Mouse (Mus musculus): ENCODE data around the gene Cdkn3. TPM values are rescaled to one million over a fixed set of nuclear protein-coding genes. Genes with fewer than 3 reads are reported as not detected.
"Not testable (repeated sequence)": the region's sequence is repeated elsewhere in the genome, so short reads cannot be mapped to it uniquely, and the experiment has no call there.

The Cdkn3 gene
- polyA plus RNA-seq, 1 experiment, result 12.5 TPM

DNA sequence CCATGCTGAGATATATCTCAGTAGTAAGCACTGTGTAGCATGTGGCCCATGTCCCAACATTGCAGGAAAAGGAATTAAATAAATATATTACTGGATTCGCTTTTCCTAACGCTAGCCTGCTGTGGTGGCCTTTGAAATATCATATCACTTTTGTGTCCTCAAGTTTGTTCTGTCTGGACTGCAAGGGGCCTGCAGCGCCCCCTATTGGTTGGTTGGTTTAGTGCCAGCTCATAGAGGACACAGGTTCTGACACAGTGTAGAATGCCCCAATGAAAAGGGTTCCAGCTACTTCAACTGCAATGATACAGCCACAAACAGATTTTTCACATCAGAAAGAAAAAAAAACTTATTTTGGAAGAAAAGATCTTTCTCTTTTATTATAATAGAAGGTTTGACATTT is 34.6 kb upstream of the Cdkn3 start:
- Histone ChIP-seq H3K27me3 (ENCODE audit: control insufficient read depth, insufficient read depth, insufficient read length) (no peaks in the 10 kb centered on the region), H3K79me2 (ENCODE audit: control insufficient read depth, insufficient read depth) (no peaks in the 10 kb centered on the region), H3K4me3 (no peak overlapping the region), H3ac (ENCODE audit: control insufficient read depth, insufficient read length) (no peak overlapping the region), H3K4me2 (ENCODE audit: low read depth) (no peak overlapping the region), H3K36me3 (ENCODE audit: control insufficient read depth, insufficient read depth) (no peaks in the 10 kb centered on the region)
- TF ChIP-seq SRF (IDR thresholded peaks at IDR 0.05; ENCODE audit: control insufficient read depth, insufficient read length, low read depth), result no peak
- no peak for TF ChIP-seq USF1 (IDR thresholded peaks at IDR 0.05; ENCODE audit: low read depth)
- no peak for TF ChIP-seq MYOG (IDR thresholded peaks at IDR 0.05; ENCODE audit: control insufficient read depth in 1 of 3, insufficient read depth in 1 of 3, insufficient read length in 2 of 3, low read depth in 2 of 3)
- TF ChIP-seq REST (IDR thresholded peaks at IDR 0.05; ENCODE audit: insufficient read depth, insufficient read length), result no peak
- TF ChIP-seq TCF12 (IDR thresholded peaks at IDR 0.05; ENCODE audit: insufficient read depth, poor library complexity, severe bottlenecking), result no peak
- no peak for TF ChIP-seq MYOD1 (IDR thresholded peaks at IDR 0.05; ENCODE audit: control insufficient read depth in 1 of 3, insufficient read length in 2 of 3, low read depth in 2 of 3)
- TF ChIP-seq MAX (IDR thresholded peaks at IDR 0.05; ENCODE audit: low read depth), result no peak
- no peak for TF ChIP-seq E2F4 (IDR thresholded peaks at IDR 0.05; ENCODE audit: insufficient read depth)
- no peak for TF ChIP-seq TCF3 (IDR thresholded peaks at IDR 0.05; ENCODE audit: insufficient read length, low read depth)
- TF ChIP-seq POLR2A (IDR thresholded peaks at IDR 0.05; ENCODE audit: insufficient read length, low read depth), result no peak
- no peak for TF ChIP-seq POLR2AphosphoS2 (IDR thresholded peaks at IDR 0.05; ENCODE audit: insufficient read length, low read depth)
- no peak for TF ChIP-seq CEBPB (IDR thresholded peaks at IDR 0.05; ENCODE audit: insufficient read depth, poor library complexity, severe bottlenecking)

DNA sequence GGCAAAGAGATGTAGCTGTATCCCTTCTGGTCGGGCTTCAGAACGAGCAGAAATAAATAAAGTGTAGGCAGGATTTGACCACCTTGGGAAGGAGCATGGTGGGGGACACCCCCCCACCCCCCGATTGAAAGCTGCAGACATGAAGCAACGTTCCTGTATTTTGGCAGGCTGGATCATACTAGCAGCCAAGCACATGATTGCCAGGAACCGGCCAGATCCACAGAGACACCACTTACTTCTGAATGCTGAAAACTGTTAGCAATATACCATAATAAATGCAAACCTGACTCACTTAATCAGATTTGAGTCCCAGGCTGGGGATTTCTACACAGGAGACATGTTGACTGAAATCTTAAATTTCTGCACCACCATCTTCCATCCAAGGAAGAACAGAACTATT is 26.1 kb upstream of the Cdkn3 start:
- Histone ChIP-seq H3K36me3 (ENCODE audit: control insufficient read depth, insufficient read depth) (no peaks in the 10 kb centered on the region), H3ac (ENCODE audit: control insufficient read depth, insufficient read length) (no peak overlapping the region), H3K4me3 (no peak overlapping the region), H3K27me3 (ENCODE audit: control insufficient read depth, insufficient read depth, insufficient read length) (no peaks in the 10 kb centered on the region), H3K4me2 (ENCODE audit: low read depth) (no peak overlapping the region), H3K79me2 (ENCODE audit: control insufficient read depth, insufficient read depth) (no peaks in the 10 kb centered on the region)
- no peak for TF ChIP-seq POLR2AphosphoS2 (IDR thresholded peaks at IDR 0.05; ENCODE audit: insufficient read length, low read depth)
- no peak for TF ChIP-seq REST (IDR thresholded peaks at IDR 0.05; ENCODE audit: insufficient read depth, insufficient read length)
- no peak for TF ChIP-seq MAX (IDR thresholded peaks at IDR 0.05; ENCODE audit: low read depth)
- no peak for TF ChIP-seq TCF12 (IDR thresholded peaks at IDR 0.05; ENCODE audit: insufficient read depth, poor library complexity, severe bottlenecking)
- TF ChIP-seq E2F4 (IDR thresholded peaks at IDR 0.05; ENCODE audit: insufficient read depth), result no peak
- TF ChIP-seq MYOD1 (IDR thresholded peaks at IDR 0.05; ENCODE audit: control insufficient read depth in 1 of 3, insufficient read length in 2 of 3, low read depth in 2 of 3), result no peak
- no peak for TF ChIP-seq TCF3 (IDR thresholded peaks at IDR 0.05; ENCODE audit: insufficient read length, low read depth)
- TF ChIP-seq CEBPB (IDR thresholded peaks at IDR 0.05; ENCODE audit: insufficient read depth, poor library complexity, severe bottlenecking), result no peak
- no peak for TF ChIP-seq USF1 (IDR thresholded peaks at IDR 0.05; ENCODE audit: low read depth)
- no peak for TF ChIP-seq SRF (IDR thresholded peaks at IDR 0.05; ENCODE audit: control insufficient read depth, insufficient read length, low read depth)
- TF ChIP-seq MYOG (IDR thresholded peaks at IDR 0.05; ENCODE audit: control insufficient read depth in 1 of 3, insufficient read depth in 1 of 3, insufficient read length in 2 of 3, low read depth in 2 of 3), result no peak
- no peak for TF ChIP-seq POLR2A (IDR thresholded peaks at IDR 0.05; ENCODE audit: insufficient read length, low read depth)

DNA sequence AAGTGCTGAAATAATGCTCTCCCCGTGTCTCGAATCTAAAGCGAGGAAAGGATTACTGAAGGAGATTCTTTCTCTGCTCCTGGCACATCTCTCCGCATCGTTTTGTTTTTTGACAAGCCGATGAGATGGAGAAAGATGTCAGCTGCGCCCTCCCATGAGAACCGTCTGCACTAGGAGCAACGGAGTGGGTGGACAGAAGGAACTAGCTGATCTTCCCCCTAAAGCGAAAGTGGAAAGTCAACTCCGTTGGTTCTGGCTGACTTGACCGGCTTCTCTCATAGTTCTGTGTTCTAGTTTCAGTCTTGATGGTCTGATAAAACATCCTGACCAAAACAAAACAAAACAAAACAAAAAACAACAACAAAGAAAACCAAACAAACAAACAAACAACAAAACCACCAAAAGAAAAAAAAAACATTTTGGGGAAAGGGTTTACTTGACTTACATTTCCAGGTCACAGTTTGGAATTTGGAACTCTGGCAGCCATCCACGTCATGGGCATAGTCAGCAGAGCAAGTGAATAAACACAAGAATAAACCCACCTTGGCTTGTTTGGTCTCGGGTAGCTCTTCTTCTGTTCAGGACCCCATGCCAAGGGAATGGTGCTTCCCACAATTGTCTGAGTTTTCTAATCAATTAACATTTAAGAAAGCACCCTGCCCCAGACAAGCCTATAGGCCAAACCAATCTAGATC is 25.4 kb upstream of the Cdkn3 start:
- Histone ChIP-seq H3ac (ENCODE audit: control insufficient read depth, insufficient read length) (no peak overlapping the region), H3K4me2 (ENCODE audit: low read depth) (no peak overlapping the region), H3K4me3 (no peak overlapping the region), H3K36me3 (ENCODE audit: control insufficient read depth, insufficient read depth) (no peaks in the 10 kb centered on the region), H3K79me2 (ENCODE audit: control insufficient read depth, insufficient read depth) (no peaks in the 10 kb centered on the region), H3K27me3 (ENCODE audit: control insufficient read depth, insufficient read depth, insufficient read length) (no peaks in the 10 kb centered on the region)
- no peak for TF ChIP-seq POLR2AphosphoS2 (IDR thresholded peaks at IDR 0.05; ENCODE audit: insufficient read length, low read depth)
- no peak for TF ChIP-seq MYOD1 (IDR thresholded peaks at IDR 0.05; ENCODE audit: control insufficient read depth in 1 of 3, insufficient read length in 2 of 3, low read depth in 2 of 3)
- TF ChIP-seq MAX (IDR thresholded peaks at IDR 0.05; ENCODE audit: low read depth), result no peak
- no peak for TF ChIP-seq TCF12 (IDR thresholded peaks at IDR 0.05; ENCODE audit: insufficient read depth, poor library complexity, severe bottlenecking)
- no peak for TF ChIP-seq MYOG (IDR thresholded peaks at IDR 0.05; ENCODE audit: control insufficient read depth in 1 of 3, insufficient read depth in 1 of 3, insufficient read length in 2 of 3, low read depth in 2 of 3)
- TF ChIP-seq E2F4 (IDR thresholded peaks at IDR 0.05; ENCODE audit: insufficient read depth), result no peak
- TF ChIP-seq USF1 (IDR thresholded peaks at IDR 0.05; ENCODE audit: low read depth), result no peak
- TF ChIP-seq POLR2A (IDR thresholded peaks at IDR 0.05; ENCODE audit: insufficient read length, low read depth), result no peak
- TF ChIP-seq SRF (IDR thresholded peaks at IDR 0.05; ENCODE audit: control insufficient read depth, insufficient read length, low read depth), result no peak
- TF ChIP-seq CEBPB (IDR thresholded peaks at IDR 0.05; ENCODE audit: insufficient read depth, poor library complexity, severe bottlenecking), result no peak
- TF ChIP-seq TCF3 (IDR thresholded peaks at IDR 0.05; ENCODE audit: insufficient read length, low read depth), result no peak
- TF ChIP-seq REST (IDR thresholded peaks at IDR 0.05; ENCODE audit: insufficient read depth, insufficient read length), result no peak

DNA sequence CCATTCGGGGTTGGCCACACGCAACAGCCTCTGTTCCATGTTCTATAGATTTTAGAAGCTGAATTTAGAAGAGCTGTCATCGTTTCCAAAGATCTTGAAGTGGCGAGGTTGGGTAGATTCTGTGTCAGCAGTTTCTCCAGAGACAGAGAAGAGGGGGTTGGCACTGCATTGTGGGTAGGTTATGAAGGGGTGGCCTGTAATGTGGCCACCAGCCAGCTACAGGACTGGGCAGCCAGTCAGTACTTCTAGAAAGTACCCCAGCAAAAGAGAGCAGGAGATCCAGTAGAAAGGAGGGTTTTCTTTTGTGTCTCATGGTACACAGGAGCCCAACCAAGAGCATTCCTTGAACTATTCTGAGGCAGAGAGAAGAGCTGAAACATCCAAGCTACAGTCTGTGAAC is 24.0 kb upstream of the Cdkn3 start:
- Histone ChIP-seq H3K27me3 (ENCODE audit: control insufficient read depth, insufficient read depth, insufficient read length) (no peaks in the 10 kb centered on the region), H3K79me2 (ENCODE audit: control insufficient read depth, insufficient read depth) (no peaks in the 10 kb centered on the region), H3K4me3 (no peak overlapping the region), H3ac (ENCODE audit: control insufficient read depth, insufficient read length) (no peak overlapping the region), H3K36me3 (ENCODE audit: control insufficient read depth, insufficient read depth) (no peaks in the 10 kb centered on the region), H3K4me2 (ENCODE audit: low read depth) (no peak overlapping the region)
- TF ChIP-seq MYOD1 (IDR thresholded peaks at IDR 0.05; ENCODE audit: control insufficient read depth in 1 of 3, insufficient read length in 2 of 3, low read depth in 2 of 3) (no peak), POLR2A (IDR thresholded peaks at IDR 0.05; ENCODE audit: insufficient read length, low read depth) (no peak), CEBPB (IDR thresholded peaks at IDR 0.05; ENCODE audit: insufficient read depth, poor library complexity, severe bottlenecking) (no peak), REST (IDR thresholded peaks at IDR 0.05; ENCODE audit: insufficient read depth, insufficient read length) (no peak), TCF3 (IDR thresholded peaks at IDR 0.05; ENCODE audit: insufficient read length, low read depth) (no peak), E2F4 (IDR thresholded peaks at IDR 0.05; ENCODE audit: insufficient read depth) (no peak), SRF (IDR thresholded peaks at IDR 0.05; ENCODE audit: control insufficient read depth, insufficient read length, low read depth) (no peak), USF1 (IDR thresholded peaks at IDR 0.05; ENCODE audit: low read depth) (no peak), MAX (IDR thresholded peaks at IDR 0.05; ENCODE audit: low read depth) (no peak), POLR2AphosphoS2 (IDR thresholded peaks at IDR 0.05; ENCODE audit: insufficient read length, low read depth) (no peak), MYOG (IDR thresholded peaks at IDR 0.05; ENCODE audit: control insufficient read depth in 1 of 3, insufficient read depth in 1 of 3, insufficient read length in 2 of 3, low read depth in 2 of 3) (no peak), TCF12 (IDR thresholded peaks at IDR 0.05; ENCODE audit: insufficient read depth, poor library complexity, severe bottlenecking) (no peak)

DNA sequence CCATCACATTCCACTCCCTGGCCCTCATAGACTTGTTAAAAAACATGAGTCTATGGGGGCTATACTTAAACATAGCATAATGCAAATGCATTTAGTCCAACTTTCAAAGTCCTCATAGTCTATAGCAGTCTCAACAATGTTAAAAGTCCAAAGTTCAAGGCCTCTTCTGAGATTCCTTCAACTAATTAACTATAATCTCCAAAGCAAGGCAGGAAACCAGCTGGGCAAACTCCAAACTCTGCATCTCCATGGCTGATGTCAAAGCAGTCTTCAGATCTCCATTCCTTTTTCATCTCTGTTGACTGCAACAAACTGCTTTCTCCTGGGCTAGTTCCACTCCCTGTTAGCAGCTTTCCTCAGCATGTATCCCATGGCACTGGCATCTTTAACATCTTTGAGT is 23.0 kb upstream of the Cdkn3 start:
- H3K4me2 ChIP-seq (ENCODE audit: low read depth); H3K4me3 ChIP-seq; H3K27me3 ChIP-seq (ENCODE audit: control insufficient read depth, insufficient read depth, insufficient read length); H3K79me2 ChIP-seq (ENCODE audit: control insufficient read depth, insufficient read depth); H3ac ChIP-seq (ENCODE audit: control insufficient read depth, insufficient read length); H3K36me3 ChIP-seq (ENCODE audit: control insufficient read depth, insufficient read depth): not testable (repeated sequence)

Measured in myocyte (in vitro differentiated cells).